Mouse (Mus musculus) hindbrain, embryonic 16.5 days (tissue): ENCODE data around the gene Cpxcr1. TPM values are rescaled to one million over a fixed set of nuclear protein-coding genes. Genes with fewer than 3 reads are reported as not detected.

Experiments
- ATAC-seq: fragments of 200-750 bp; cut with Nextera tagmentation; 2 replicates; pipeline ENCODE4 v1.8.0; 2017; ENCODE audit warnings: moderate TSS enrichment, moderate library complexity
- H3K27ac ChIP-seq: fragments of 300-500 bp; sonication (generic); 2 replicates; pipeline ENCODE4 v1.5.1; 2014; ENCODE audit warnings: low read depth, mild to moderate bottlenecking, control low read depth, low read length, moderate library complexity
- H3K27me3 ChIP-seq: fragments of 300-500 bp; sonication (generic); replicated peaks from 2 replicates; pipeline ENCODE4 v1.6.1; 2014; ENCODE audit warnings: low read length; ENCODE audit not compliant: control insufficient read depth, insufficient read depth
- H3K36me3 ChIP-seq: fragments of 300-500 bp; sonication (generic); 2 replicates; pipeline ENCODE4 v1.6.1; 2014; ENCODE audit warnings: mild to moderate bottlenecking, low read length, moderate library complexity, mixed read lengths; ENCODE audit not compliant: control insufficient read depth, insufficient read depth
- H3K4me1 ChIP-seq: fragments of 300-500 bp; sonication (generic); 2 replicates; pipeline ENCODE4 v1.6.1; 2014; ENCODE audit warnings: low read depth, low read length; ENCODE audit not compliant: control insufficient read depth, insufficient read depth
- H3K4me2 ChIP-seq: fragments of 300-500 bp; sonication (generic); 2 replicates; pipeline ENCODE4 v1.6.1; 2014; ENCODE audit warnings: mild to moderate bottlenecking, low read length, control low read depth, moderate library complexity
- H3K4me3 ChIP-seq: fragments of 300-500 bp; sonication (generic); 2 replicates; pipeline ENCODE4 v1.5.1; 2014; ENCODE audit warnings: mild to moderate bottlenecking, low read length, control low read depth, moderate library complexity
- H3K9ac ChIP-seq: fragments of 300-500 bp; sonication (generic); 2 replicates; pipeline ENCODE4 v1.6.1; 2014; ENCODE audit warnings: low read depth, mild to moderate bottlenecking, control low read depth, low read length, moderate library complexity
- H3K9me3 ChIP-seq: fragments of 300-500 bp; sonication (generic); 2 replicates; pipeline ENCODE4 v1.6.1; 2014; ENCODE audit warnings: mild to moderate bottlenecking, low read length, moderate library complexity; ENCODE audit not compliant: control insufficient read depth
- polyA plus RNA-seq: library from polyadenylated mRNA; unstranded; fragments of >200 nt; fragmentation: Nextera tagmentation; extraction: Ambion mirVana; gene quantifications from 2 replicates; pipeline ENCODE4 v1.2.1, GENCODE M21; 2015

Gene Cpxcr1
- polyA plus RNA-seq: not detected in 2 replicates

DNA sequence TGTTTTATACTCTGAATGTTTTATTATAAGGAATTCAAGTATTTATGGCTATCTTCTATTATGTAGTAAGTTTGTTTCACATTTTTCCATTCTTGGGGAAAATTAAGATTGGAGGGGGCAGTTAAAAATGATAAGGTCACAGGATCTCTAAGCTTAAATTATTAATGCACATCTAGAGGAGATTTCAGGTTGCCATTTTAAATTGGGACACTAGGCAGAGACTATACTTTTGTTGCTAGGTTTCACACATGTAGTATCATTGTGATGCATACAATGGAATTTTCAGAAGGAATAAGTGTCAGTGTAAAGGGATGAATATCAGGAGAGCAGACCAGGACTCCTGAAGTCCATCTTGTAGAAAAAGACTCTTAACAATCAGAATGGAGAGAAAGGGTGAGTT, at the start of gene Cpxcr1:
TSS of gene Cpxcr1 (plus strand) at position 301 of the 400 bp plus-strand sequence.
- Histone ChIP-seq H3K4me1 (no peaks in the 10 kb centered on the region), H3K9me3 (no peaks in the 10 kb centered on the region), H3K9ac (no peak within 1 kb of the TSS)

More for the DNA sequence above, at the start of gene Cpxcr1:
- no peak within 1 kb of the TSS for H3K4me2 ChIP-seq
- no peak within 1 kb of the TSS for H3K4me3 ChIP-seq
- no peaks in the 10 kb centered on the region for H3K36me3 ChIP-seq
- H3K27me3 ChIP-seq: no peaks in the 10 kb centered on the region
- H3K27ac ChIP-seq: no peak within 1 kb of the TSS
- ATAC-seq: no peak

Other genes with a start within 250 kb of the Cpxcr1 start
- gene H2afb2, start 232.2 kb downstream of the Cpxcr1 start, polyA plus RNA-seq: not detected in 2 replicates